Mouse (Mus musculus) adrenal gland (tissue): ENCODE data around the gene Mrpl46.

ENCODE experiments used
- intact Hi-C: fragments of 180-260 bp; cut with DNase I; formaldehyde crosslinking; loops from one replicate; pipeline ENCODE4 v1.15.1; 2025
- long read RNA-seq, 2 experiments: library from polyadenylated mRNA; unstranded; transcript quantifications; one replicate each; pipeline ENCODE4 v2.0.0; 2020; ENCODE audit warnings: borderline replicate concordance in 1 of 2; ENCODE audit not compliant: insufficient replicate concordance in 1 of 2

The Mrpl46 gene
- long read RNA-seq, experiment 1, transcript Mrpl46-201 (4 exons, 1,134 nt) = major isoform, 74 of 75 reads
- long read RNA-seq, experiment 1, partial matches to known transcripts = 0 of 75 reads
- long read RNA-seq, experiment 1, other reads (novel, unspliced or antisense) = 1 of 75 reads
- long read RNA-seq, experiment 2, transcript Mrpl46-201 (4 exons, 1,134 nt) = major isoform, 100 of 107 reads
- long read RNA-seq, experiment 2, partial matches to known transcripts = 3 of 107 reads
- long read RNA-seq, experiment 2, other reads (novel, unspliced or antisense) = 4 of 107 reads

DNA sequence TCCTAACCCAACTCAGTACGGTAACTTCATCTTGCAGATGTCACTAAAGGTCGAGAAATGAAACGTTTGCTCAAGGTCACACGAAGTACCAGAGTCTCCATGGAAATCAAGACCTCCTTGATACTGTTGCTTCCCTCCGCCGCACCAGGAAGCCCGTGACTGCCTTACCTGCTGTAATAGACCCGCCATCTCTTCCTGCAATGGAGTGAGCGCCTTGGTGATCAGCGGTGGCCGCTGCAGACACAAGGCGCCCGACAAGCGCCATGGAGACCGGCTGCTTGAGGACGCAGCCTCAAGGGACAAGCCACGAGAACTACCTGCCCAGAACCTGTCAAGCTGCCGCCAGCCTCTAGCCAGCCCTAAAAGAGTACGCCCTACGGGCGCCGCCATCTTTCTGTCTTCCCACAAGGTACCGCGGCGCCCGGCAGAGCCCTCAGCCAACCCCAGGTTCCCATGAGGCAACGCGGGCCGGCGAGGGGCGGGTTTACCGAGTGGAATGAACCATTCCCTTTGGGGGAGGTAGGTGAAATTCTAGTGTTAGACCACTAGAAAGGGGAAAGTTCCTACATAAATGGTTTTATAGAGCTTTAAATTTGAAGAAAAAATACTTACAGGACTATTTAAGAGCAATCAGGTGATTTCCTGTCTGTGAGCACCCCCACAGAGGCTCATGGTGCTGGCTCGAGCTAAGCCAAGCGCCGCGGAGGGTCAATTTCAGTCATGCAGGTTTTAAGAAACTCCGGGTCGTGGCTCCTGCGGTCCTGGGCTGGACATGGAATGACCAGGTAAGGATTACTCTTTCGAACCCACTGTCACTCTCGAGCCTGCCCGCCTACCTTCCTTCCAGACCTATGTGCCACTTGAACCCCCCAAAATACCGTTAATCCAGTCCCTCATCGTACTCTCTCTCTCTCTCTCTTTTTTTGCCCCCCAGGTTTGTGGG is at the start of gene Mrpl46, which contains the start of gene Mrps11:
TSS of gene Mrpl46 (minus strand) at position 893 of the 943 bp plus-strand sequence.
TSS of gene Mrps11 (plus strand) at position 481 of the 943 bp plus-strand sequence.
- intact Hi-C loops = no loop called here

DNA sequence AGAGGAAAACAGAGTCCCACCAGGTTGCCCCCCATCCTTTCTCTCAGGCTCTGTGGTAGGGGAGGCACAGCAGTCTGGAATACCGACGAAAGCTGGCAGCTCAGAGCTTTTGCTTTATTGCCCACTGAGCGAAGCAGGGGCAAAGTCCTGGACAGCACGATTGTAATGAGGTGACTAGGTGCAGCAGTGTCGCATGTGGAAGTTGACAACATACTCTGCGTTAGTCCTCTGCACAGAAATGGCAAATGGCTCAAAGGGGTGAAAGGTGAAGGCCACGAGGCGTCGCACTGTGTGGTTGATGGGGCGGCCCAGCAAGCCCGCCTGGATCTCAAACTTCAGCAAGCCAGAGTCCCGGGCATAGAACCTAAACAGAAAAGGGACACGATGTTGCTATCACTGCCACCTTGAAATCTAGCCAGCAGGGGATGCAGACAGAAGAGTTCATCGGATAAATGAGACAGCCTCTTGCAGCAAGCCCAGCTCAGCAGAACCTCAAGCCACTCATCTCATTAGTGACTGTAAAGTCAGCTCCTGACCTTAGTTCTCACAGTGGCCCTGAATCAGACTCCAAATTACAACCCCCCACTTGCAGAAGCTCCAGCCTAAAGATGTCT is 44.5 kb upstream of the Mrpl46 start:
- intact Hi-C loops = no loop called here

DNA sequence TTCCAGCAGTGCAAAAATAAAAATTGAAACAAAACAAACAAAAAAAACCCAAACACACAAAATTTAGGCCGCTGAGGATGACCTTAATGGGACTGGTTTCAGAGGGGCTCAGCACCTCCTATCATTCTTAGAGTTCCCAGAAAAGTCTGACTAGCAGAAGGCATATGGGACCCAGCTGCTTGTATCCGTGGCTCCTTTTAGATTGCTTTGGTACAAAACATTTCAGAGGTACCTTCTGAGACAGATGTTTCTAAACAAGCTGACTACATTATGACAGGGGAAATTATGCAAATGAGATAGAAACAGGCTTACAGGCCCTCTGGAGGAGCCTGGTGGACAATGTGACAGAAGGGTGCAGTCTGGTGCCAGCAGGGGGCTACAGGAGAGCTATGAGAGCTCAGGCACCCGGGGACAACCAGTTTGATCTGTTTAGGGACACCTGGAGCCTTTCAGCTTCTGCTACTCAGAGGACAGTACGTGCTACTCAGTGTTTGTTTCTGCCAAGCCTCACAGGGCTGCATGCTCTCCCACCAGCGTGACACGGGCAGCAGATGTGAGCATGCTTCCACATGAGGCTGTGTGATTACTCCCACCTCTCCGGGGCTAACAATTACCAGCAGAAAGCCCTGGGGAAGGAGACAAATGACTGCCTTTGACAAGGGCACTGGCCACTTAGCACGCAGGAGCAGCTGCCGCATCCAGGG is 43.5 kb upstream of the Mrpl46 start:
- intact Hi-C loops = no loop called here

DNA sequence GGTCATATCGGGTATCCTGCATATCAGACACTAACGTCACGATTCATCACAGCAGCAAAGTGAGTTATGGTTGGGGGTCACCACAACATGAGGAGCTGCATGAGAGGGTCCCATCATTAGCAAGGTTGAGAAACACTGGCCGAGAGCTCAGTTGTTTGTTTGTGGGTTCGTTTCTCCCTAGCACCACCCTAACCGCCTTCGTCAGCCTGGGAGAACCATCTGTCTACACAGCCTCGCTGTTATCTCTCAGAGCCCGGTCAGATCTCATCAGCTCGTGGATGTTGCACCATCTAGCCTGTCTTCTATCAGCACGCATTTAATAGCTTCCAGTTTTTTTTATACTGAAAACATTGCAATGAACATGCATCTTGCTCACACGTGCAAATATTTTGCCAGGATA is 35.0 kb upstream of the Mrpl46 start:
- intact Hi-C loops = no loop called here

GRCm38 (mm10) chr7:78814766-78815165 is 31.4 kb upstream of the Mrpl46 start:
- intact Hi-C loops = no loop called here

- intact Hi-C loops = no loop called here
Measured at GRCm38 (mm10) chr7:78813791-78814190, 30.5 kb upstream of the Mrpl46 start.

GRCm38 (mm10) chr7:78807192-78807591 is 23.9 kb upstream of the Mrpl46 start:
- intact Hi-C loops = no loop called here

DNA sequence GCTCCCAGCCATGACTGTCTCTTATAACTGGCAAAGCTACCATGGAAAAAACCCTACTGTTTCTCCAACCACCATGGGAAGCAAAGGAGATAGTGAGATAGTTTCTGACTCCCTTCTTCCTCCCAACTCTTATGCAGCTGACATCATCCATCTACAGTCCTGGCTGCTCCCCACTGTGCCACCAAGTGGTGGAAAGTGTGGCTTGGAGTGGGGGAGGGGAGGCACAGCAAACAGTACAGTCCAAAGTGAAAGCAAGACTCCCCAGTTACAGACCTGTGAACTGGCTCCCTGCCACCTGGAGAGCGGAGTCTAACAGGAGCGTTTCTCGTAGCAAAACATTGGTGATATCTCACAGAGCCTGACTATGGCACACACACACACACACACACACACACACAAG is 20.5 kb upstream of the Mrpl46 start:
- intact Hi-C loops = no loop called here

DNA sequence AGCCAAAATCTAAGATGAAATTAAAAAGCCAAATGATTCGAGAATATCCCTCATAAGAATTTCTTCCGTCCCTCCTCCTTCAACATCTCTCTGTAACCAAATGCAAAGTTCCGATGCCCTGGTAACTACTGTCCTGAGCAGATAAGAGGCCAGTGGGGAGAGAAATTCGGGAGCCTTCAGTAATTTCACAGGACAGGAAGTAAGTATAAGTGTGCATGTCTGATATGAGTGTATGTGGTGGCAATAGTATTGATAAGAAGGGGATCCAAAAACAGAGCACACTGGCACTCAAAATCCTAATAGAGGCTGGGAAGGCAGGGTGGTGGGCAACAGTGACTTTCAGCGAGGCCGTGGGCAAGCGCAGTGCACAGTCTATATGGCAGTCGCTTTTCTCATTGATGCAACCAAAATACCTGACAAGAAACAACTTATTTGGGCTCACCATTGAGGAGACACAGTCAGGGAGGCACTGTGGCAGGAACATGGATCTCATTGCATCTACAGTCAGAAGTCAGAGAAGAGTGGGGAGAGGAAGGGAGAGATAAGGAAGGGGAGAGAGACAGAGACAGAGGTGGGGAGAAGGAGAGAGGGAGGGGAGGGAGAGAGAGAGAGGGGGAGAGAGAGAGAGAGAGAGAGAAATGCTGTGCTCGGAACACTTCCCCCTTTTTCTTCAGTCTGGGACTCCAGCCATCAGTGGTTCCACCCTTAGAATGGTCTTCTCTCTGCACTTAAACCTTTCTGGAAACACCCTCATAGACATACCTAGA is 16.6 kb upstream of the Mrpl46 start:
- intact Hi-C loops = loop anchor here (10.0 kb wide), 1 partner anchor 285 kb away; no protein-coding TSS in a partner anchor

GRCm38 (mm10) chr7:78797843-78798455 is 14.6 kb upstream of the Mrpl46 start:
- intact Hi-C loops = loop anchor here (10.0 kb wide), 1 partner anchor 287 kb away; no protein-coding TSS in a partner anchor

DNA sequence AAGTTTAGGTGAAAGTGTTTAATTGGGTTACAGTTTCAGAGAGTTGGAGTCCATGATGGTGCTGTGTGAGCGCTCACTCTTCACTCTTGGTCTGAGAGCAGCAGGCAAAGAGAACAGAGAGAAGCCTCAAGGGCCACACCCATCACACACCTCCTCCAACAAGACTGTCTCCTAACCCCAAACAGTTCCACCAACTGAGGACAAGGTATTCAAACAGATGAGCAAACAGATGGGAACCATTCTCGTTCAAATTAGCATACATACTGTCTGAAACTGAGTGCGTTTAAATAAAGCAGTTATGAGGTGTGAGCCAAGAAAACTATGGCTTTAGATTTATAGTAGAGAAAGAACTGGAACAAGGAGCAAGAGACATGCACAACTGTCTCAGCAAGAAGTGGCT is 13.3 kb upstream of the Mrpl46 start:
- intact Hi-C loops = loop anchor here (10.0 kb wide), 1 partner anchor 288 kb away; no protein-coding TSS in a partner anchor

DNA sequence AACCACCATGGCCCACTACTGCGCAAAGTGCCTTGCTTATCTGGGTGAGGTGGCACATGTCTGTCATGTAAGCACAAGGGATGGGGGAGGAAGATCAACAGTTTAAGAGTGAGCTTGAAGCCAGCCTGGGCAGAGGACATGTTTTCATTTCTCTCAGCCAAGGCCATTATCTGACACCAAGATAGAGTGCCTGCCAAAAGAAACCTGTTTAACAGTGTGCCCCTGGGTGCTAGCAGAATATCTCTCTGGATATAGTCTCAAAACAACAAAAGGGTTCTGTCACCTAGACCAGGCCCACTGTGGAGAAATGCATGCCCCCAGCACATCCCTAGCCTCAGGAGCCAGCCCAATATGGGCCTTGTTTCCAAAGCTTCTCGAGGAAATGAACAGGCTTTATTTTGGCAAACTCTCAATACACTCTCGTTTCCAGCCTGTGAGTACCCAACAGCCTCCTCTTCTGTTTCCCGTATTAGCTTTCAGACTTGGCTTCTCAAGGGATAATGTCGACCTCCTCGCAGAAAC is 11.3 kb upstream of the Mrpl46 start:
- intact Hi-C loops = loop anchor here (2.0 to 10.0 kb wide), 2 partner anchors 52 to 290 kb away; partner anchors contain the start of gene Det1

DNA sequence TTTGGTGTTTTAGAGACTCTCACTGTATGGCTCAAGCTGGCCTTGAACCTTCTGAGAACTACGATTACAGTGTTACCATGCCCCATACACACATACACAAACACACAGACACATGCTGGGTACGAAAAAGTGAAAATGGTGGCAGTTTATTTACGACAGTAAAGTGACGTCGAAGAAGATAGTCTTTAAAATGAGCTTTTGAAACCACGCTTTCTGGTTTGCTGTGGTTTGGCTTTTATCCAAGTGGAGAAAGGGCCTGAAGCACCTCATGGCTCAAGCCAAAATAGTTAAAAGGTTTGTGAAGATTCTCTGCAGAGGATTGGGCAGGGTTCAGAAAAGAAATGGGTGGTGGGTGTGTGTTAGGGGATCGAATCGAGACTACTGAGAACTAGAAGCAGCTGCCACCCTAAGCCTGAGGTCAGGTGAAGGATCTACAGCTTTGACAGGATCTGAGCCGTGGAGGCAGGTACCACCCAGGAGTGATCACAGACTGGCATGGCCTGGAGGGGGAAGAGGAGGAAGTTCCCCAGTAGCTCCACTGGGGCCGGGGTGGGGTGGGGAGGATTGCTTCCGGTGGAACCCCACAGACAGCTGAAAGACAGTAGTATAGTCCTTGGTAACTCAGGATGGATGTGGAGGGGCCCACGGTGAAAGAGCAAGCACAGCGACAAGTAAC is 10.7 kb upstream of the Mrpl46 start:
- intact Hi-C loops = loop anchor here (2.0 to 10.0 kb wide), 2 partner anchors 53 to 291 kb away; partner anchors contain the start of gene Det1

DNA sequence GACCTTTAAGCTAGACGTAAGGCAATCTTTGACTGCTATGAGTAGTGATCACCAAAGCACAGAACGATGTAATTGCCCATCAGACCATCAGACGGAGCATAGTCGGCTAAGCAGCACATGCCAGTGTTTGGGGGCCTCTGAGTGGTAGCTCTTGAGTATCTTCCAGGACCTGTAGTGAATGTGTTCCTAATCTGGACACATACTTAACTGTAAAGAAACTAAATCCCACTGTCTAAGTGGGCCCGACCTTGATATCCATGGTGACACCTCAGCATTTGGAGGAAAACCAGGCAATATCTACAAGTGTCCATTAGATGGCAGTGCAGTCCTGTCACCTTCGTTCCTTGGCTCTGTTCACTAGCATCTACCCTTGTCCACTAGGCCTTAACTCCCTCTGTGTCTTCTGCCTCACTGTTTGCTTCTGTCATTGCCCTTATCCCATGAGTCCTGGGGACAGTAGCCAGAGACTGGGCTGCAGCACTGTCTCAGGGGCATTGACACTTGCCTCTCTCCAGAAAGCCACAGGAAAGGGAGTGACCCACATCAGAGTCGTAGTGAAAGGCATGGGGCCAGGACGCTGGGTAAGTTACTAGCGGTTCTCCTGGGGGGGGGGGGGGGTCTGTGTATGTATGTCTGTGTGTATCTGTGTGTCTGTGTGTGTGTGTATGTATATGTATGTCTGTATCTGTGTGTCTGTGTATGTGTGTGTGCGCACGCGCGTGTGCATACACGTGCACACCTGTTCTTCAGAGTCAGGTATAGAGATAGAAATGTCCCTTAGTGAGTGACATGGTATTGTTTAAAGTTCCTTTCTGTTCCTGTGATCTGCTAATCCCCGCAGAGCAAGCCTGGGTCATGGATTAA is 8.3 kb upstream of the Mrpl46 start:
- intact Hi-C loops = loop anchor here (2.0 to 10.0 kb wide), 2 partner anchors 99 to 293 kb away; no protein-coding TSS in a partner anchor

DNA sequence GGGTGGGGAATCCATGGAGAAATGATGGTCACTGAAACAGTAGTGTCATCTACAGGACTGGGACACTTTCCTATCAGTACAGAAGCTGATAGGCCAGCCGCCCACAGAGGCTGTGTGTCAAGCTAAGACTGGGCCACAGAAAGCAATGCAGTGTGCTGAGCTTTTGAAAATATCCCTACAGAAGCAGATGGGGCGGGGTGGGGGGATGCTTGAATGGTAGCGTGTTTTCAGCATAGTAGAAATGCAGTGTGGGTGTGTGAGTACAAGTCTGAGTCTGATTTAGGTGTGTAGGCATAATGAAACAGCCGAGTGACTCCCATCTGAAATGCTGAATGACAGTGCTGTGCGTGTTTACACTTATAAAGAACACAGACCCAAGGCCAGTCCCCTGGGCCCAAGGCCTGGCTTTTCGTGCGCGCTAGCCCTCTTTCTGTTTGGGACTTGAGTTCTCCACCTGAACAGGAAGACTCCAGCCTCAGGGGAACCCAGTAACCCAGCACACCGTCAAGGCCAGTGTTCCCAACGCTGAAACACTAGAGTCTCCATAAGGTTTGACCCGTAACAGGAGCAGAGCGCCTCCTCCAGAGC is 4.6 kb upstream of the Mrpl46 start:
- intact Hi-C loops = no loop called here

- intact Hi-C loops = no loop called here
Measured at GRCm38 (mm10) chr7:78785906-78786305, 2.6 kb upstream of the Mrpl46 start.

GRCm38 (mm10) chr7:78778741-78779140 is 4.6 kb downstream of the Mrpl46 start:
- intact Hi-C loops = no loop called here
